Mouse (Mus musculus): ENCODE results near the gene Bcl9.

DNA sequence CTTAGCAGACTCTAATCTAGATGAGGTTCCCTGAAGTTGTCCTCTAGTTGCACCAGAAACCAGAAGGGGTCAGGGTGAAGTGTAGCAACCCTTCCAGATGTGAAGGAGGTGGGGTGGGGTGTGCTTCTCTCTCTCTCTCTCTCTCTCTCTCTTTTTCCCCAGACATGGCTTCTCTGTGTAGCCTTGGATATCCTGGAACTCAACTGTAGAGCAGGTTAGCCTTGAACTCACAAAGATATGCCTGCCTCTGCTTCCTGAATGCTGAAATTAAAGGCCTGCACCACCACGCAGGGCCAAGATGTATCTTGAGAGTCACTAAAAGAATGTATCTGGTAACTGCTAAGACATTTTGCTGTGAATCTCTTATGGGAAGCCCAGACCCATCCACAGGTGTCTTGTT is 140.4 kb downstream of the Bcl9 start:
- TF ChIP-seq CTCF (IDR thresholded peaks at IDR 0.05 in 2 of 3, conservative IDR thresholded peaks at IDR 0.05 in 1 of 3; ENCODE audit: control insufficient read depth in 1 of 3, insufficient read depth in 1 of 3, low read depth in 2 of 3, low read length in 3 of 3, poor library complexity in 1 of 3, severe bottlenecking in 1 of 3): no peak
- no peak for TF ChIP-seq MYB (IDR thresholded peaks at IDR 0.05; ENCODE audit: low read depth, low read length)
- TF ChIP-seq GATA1 (IDR thresholded peaks at IDR 0.05; ENCODE audit: low read depth, low read length): no peak
- no peak for TF ChIP-seq EP300 (IDR thresholded peaks at IDR 0.05; ENCODE audit: low read depth in 1 of 2, low read length in 2 of 2)
- no peak for TF ChIP-seq RCOR1 (IDR thresholded peaks at IDR 0.05; ENCODE audit: low read depth, low read length)
- no peak for TF ChIP-seq USF2 (IDR thresholded peaks at IDR 0.05; ENCODE audit: borderline replicate concordance in 1 of 2, insufficient read depth in 1 of 2, low read depth in 1 of 2, low read length in 2 of 2)
- no peak for TF ChIP-seq HCFC1 (IDR thresholded peaks at IDR 0.05; ENCODE audit: low read depth, low read length)
- TF ChIP-seq UBTF (IDR thresholded peaks at IDR 0.05; ENCODE audit: borderline replicate concordance, insufficient read depth, low read depth, low read length): no peak
- no peak for TF ChIP-seq POLR2A (IDR thresholded peaks at IDR 0.05; ENCODE audit: control insufficient read depth in 1 of 2, insufficient read depth in 1 of 2, low read depth in 1 of 2, low read length in 2 of 2, poor library complexity in 1 of 2)
- no peak for TF ChIP-seq POLR2AphosphoS5 (IDR thresholded peaks at IDR 0.05; ENCODE audit: borderline replicate concordance, low read depth, low read length)
- TF ChIP-seq ETS1 (IDR thresholded peaks at IDR 0.05; ENCODE audit: low read depth, low read length): no peak; the same call in 1 of the 2 replicates
- no peak for TF ChIP-seq POLR2AphosphoS2 (IDR thresholded peaks at IDR 0.05; ENCODE audit: low read length)
- no peak for TF ChIP-seq MEF2A (IDR thresholded peaks at IDR 0.05; ENCODE audit: extremely low read depth, insufficient replicate concordance, low read depth, low read length, poor library complexity, severe bottlenecking)
- TF ChIP-seq RAD21 (IDR thresholded peaks at IDR 0.05; ENCODE audit: low read depth, low read length): no peak
